Mouse (Mus musculus): ENCODE data around the gene Cenps. TPM values are rescaled to one million over a fixed set of nuclear protein-coding genes. Genes with fewer than 3 reads are reported as not detected.

Gene Cenps
- polyA plus RNA-seq, 1 experiment from 2014 or later: 64.8 TPM

GRCm38 (mm10) chr4:149097956-149098355 lies 39.5 kb downstream of the Cenps start:
- no peak for DNase-seq (ENCODE audit: extremely low spot score, low spot score)
- Histone ChIP-seq H3K4me3 (peak overlapping the region; percentile 82), H3K4me1 (peaks cover 18% of the 10 kb centered on the region), H3K9me3 (no peaks in the 10 kb centered on the region), H3K27ac (no peak overlapping the region), H3K36me3 (replicated peaks) (peaks cover 15% of the 10 kb centered on the region), H3K27me3 (ENCODE audit: poor library complexity, severe bottlenecking) (no peaks in the 10 kb centered on the region)
- 86% methylated on average over 3 of the region's 3 CpGs for WGBS

GRCm38 (mm10) chr4:149091364-149091763 lies 46.1 kb downstream of the Cenps start:
- WGBS: 91% methylated on average over 8 of the region's 8 CpGs
- H3K27me3 ChIP-seq (ENCODE audit: poor library complexity, severe bottlenecking): no peaks in the 10 kb centered on the region
- DNase-seq (ENCODE audit: extremely low spot score, low spot score): no peak
- H3K4me3 ChIP-seq: no peak overlapping the region
- no peak overlapping the region for H3K27ac ChIP-seq
- H3K9me3 ChIP-seq: no peaks in the 10 kb centered on the region
- H3K4me1 ChIP-seq: peaks cover 5% of the 10 kb centered on the region; the same call in 1 of the 2 replicates
- H3K36me3 ChIP-seq (replicated peaks): peaks cover 32% of the 10 kb centered on the region

GRCm38 (mm10) chr4:149085381-149085780 lies 52.0 kb downstream of the Cenps start:
- H3K36me3 ChIP-seq (replicated peaks): 0 out of 2 replicates have a peak, but pooled peaks cover 7% of the 10 kb centered on the region
- no peaks in the 10 kb centered on the region for H3K27me3 ChIP-seq (ENCODE audit: poor library complexity, severe bottlenecking)
- WGBS: 75% methylated on average over 5 of the region's 5 CpGs
- H3K9me3 ChIP-seq: no peaks in the 10 kb centered on the region
- H3K4me3 ChIP-seq: no peak overlapping the region
- DNase-seq (ENCODE audit: extremely low spot score, low spot score): no peak
- H3K4me1 ChIP-seq: peaks cover 10% of the 10 kb centered on the region; the same call in 1 of the 2 replicates
- H3K27ac ChIP-seq: no peak overlapping the region

GRCm38 (mm10) chr4:149081528-149081927 lies 55.9 kb downstream of the Cenps start:
- Histone ChIP-seq H3K4me1 (peaks cover 27% of the 10 kb centered on the region), H3K4me3 (no peak overlapping the region), H3K9me3 (no peaks in the 10 kb centered on the region), H3K36me3 (replicated peaks) (peaks cover 11% of the 10 kb centered on the region; the same call in 1 of the 2 replicates), H3K27me3 (ENCODE audit: poor library complexity, severe bottlenecking) (no peaks in the 10 kb centered on the region), H3K27ac (no peak overlapping the region)
- 90% methylated on average over 17 of the region's 17 CpGs for WGBS
- no peak for DNase-seq (ENCODE audit: extremely low spot score, low spot score)

GRCm38 (mm10) chr4:149080111-149080510 lies 57.3 kb downstream of the Cenps start:
- H3K27ac ChIP-seq: no peak overlapping the region
- no peak overlapping the region for H3K4me3 ChIP-seq
- no peak for DNase-seq (ENCODE audit: extremely low spot score, low spot score)
- WGBS: 91% methylated on average over 8 of the region's 8 CpGs
- peaks cover 17% of the 10 kb centered on the region for H3K36me3 ChIP-seq (replicated peaks)
- no peaks in the 10 kb centered on the region for H3K27me3 ChIP-seq (ENCODE audit: poor library complexity, severe bottlenecking)
- H3K9me3 ChIP-seq: no peaks in the 10 kb centered on the region
- peaks cover 37% of the 10 kb centered on the region for H3K4me1 ChIP-seq

- WGBS: 92% methylated on average over 6 of the region's 6 CpGs
- Histone ChIP-seq H3K4me1 (peaks cover 37% of the 10 kb centered on the region), H3K27me3 (ENCODE audit: poor library complexity, severe bottlenecking) (no peaks in the 10 kb centered on the region), H3K27ac (no peak overlapping the region), H3K9me3 (no peaks in the 10 kb centered on the region), H3K36me3 (replicated peaks) (peaks cover 21% of the 10 kb centered on the region), H3K4me3 (no peak overlapping the region)
- no peak for DNase-seq (ENCODE audit: extremely low spot score, low spot score)
Observed at GRCm38 (mm10) chr4:149079629-149080028, 57.8 kb downstream of the Cenps start.

- Histone ChIP-seq H3K36me3 (replicated peaks) (peaks cover 32% of the 10 kb centered on the region), H3K4me3 (no peak overlapping the region), H3K27me3 (ENCODE audit: poor library complexity, severe bottlenecking) (no peaks in the 10 kb centered on the region), H3K4me1 (peaks cover 43% of the 10 kb centered on the region), H3K27ac (0 out of 2 replicates have a peak overlapping the region, but pooled peaks have one; percentile 15), H3K9me3 (no peaks in the 10 kb centered on the region)
- 75% methylated on average over 4 of the region's 4 CpGs for WGBS
- DNase-seq (ENCODE audit: extremely low spot score, low spot score): no peak
Observed at GRCm38 (mm10) chr4:149078261-149078660, 59.2 kb downstream of the Cenps start.

Other genes starting within 250 kb of the Cenps start
- gene Pex14, start 37.8 kb downstream of the Cenps start, polyA plus RNA-seq (2016; fragmentation: Nextera tagmentation; extraction: Ambion mirVana): 54.4 and 58.9 TPM in 2 replicates
- gene Dffa, start 33.5 kb downstream of the Cenps start, polyA plus RNA-seq (2016; fragmentation: Nextera tagmentation; extraction: Ambion mirVana): 30.5 and 33.4 TPM in 2 replicates
- gene Cort, start 10.9 kb downstream of the Cenps start, polyA plus RNA-seq (2016; fragmentation: Nextera tagmentation; extraction: Ambion mirVana): 0.30 TPM in 1 of 2 replicates, not detected in the other
- 169 and 172 TPM in 2 replicates for gene Pgd, start 29.1 kb upstream of the Cenps start, polyA plus RNA-seq (2016; fragmentation: Nextera tagmentation; extraction: Ambion mirVana)
- gene Kif1b, start 170.1 kb upstream of the Cenps start, polyA plus RNA-seq (2016; fragmentation: Nextera tagmentation; extraction: Ambion mirVana): 55.9 and 59.8 TPM in 2 replicates

Data from forebrain, embryonic 10.5 days (tissue).